Mouse (Mus musculus) intestine, postnatal 0 days (tissue): ENCODE measurements around the gene Ccdc146. TPM values are rescaled to one million over a fixed set of nuclear protein-coding genes. Genes with fewer than 3 reads are reported as not detected.
"Not testable (repeated sequence)": the region's sequence is repeated elsewhere in the genome, so short reads cannot be mapped to it uniquely, and the experiment has no call there.

Experiments used
- ATAC-seq: fragments of 200-750 bp; cut with Nextera tagmentation; 2 replicates; pipeline ENCODE4 v1.8.0; 2017; ENCODE audit warnings: mild to moderate bottlenecking, moderate TSS enrichment, moderate library complexity
- H3K27ac ChIP-seq: fragments of 300-500 bp; sonication (generic); 2 replicates; pipeline ENCODE4 v1.5.1; 2014; ENCODE audit warnings: mild to moderate bottlenecking, low read depth, low read length, moderate library complexity
- H3K27me3 ChIP-seq: fragments of 300-500 bp; sonication (generic); replicated peaks from 2 replicates; pipeline ENCODE4 v1.6.1; 2014; ENCODE audit warnings: low read length, mixed read lengths; ENCODE audit not compliant: control insufficient read depth, insufficient read depth
- H3K36me3 ChIP-seq: fragments of 300-500 bp; sonication (generic); 2 replicates; pipeline ENCODE4 v1.6.1; 2014; ENCODE audit warnings: mild to moderate bottlenecking, moderate library complexity; ENCODE audit not compliant: control insufficient read depth, insufficient read depth
- H3K4me1 ChIP-seq: fragments of 300-500 bp; sonication (generic); replicated peaks from 2 replicates; pipeline ENCODE4 v1.6.1; 2014; ENCODE audit warnings: antibody characterized with exemption, low read length, mixed read lengths; ENCODE audit not compliant: control insufficient read depth, insufficient read depth
- H3K4me2 ChIP-seq: fragments of 300-500 bp; sonication (generic); replicated peaks from 2 replicates; pipeline ENCODE4 v1.6.1; 2014; ENCODE audit warnings: low read depth, mild to moderate bottlenecking, moderate library complexity
- H3K4me3 ChIP-seq: fragments of 300-500 bp; sonication (generic); 2 replicates; pipeline ENCODE4 v1.5.1; 2014; ENCODE audit warnings: low read depth, low read length
- H3K9ac ChIP-seq: fragments of 300-500 bp; sonication (generic); 2 replicates; pipeline ENCODE4 v1.6.1; 2014; ENCODE audit warnings: mild to moderate bottlenecking, low read depth, low read length
- H3K9me3 ChIP-seq: fragments of 300-500 bp; sonication (generic); 2 replicates; pipeline ENCODE4 v1.6.1; 2016; ENCODE audit warnings: mixed run types; ENCODE audit not compliant: control insufficient read depth
- CTCF ChIP-seq: sonication (generic); IDR thresholded peaks from 2 replicates; pipeline ENCODE4 v1.5.1; 2016; ENCODE audit warnings: low read depth, mild to moderate bottlenecking, control low read depth, antibody characterized with exemption, moderate library complexity
- WGBS: fragments of 180-500 bp; shearing (Covaris S2); extraction: QIAGEN DNeasy Blood & Tissue Kit; methylation state at CpG from one replicate; pipeline ENCODE4 v1.1.7; 2014; 5-methylcytosine and 5-hydroxymethylcytosine counted together
- polyA plus RNA-seq: library from polyadenylated mRNA; unstranded; fragments of >200 nt; fragmentation: Nextera tagmentation; extraction: Ambion mirVana; gene quantifications from 2 replicates; pipeline ENCODE4 v1.2.1, GENCODE M21; 2015

The Ccdc146 gene
- polyA plus RNA-seq, 1 experiment from 2014 or later, result 0.44 TPM

DNA sequence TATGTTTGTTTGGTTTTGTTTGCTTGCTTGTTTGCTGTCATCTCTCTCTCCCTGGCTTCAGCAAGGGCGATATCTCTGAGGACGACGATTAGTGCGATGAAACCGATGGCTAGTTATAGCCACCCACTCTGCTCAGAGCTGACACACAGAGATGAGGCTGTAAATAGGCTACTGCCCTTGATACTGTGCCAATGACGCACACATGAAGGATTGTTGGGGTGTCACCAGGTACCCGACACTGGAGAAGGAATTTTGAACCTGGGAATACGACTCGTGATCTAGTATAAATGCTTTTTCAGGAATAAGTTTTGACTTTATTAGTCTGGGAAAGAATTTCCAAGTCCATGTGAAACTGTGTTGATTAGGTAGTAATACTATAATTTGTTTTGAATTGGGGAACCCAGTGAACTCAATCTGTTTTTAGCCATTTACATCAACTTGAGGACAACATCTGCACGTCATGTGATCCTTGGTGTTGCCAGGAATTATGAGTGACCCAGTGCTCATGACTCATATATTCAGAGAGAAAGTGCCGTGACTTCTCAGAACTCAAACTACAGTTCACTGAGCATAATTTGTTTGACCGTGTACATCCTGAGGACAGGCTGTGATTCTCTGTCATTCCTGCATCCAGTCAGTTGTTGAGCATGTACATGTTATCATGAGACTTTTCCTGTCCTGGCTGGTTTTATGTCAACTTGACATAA, 141.0 kb downstream of the Ccdc146 start:
- H3K9me3 ChIP-seq, result no peaks in the 10 kb centered on the region
- no peaks in the 10 kb centered on the region for H3K27me3 ChIP-seq
- ATAC-seq, result no peak
- WGBS, result 82% methylated on average over 12 of the region's 12 CpGs
- no peak overlapping the region for H3K9ac ChIP-seq
- TF ChIP-seq CTCF, result no peak
- no peak overlapping the region for H3K4me3 ChIP-seq
- H3K27ac ChIP-seq, result no peak overlapping the region
- no peak overlapping the region for H3K4me2 ChIP-seq
- no peaks in the 10 kb centered on the region; the same call in 1 of the 2 replicates for H3K4me1 ChIP-seq
- no peaks in the 10 kb centered on the region for H3K36me3 ChIP-seq

DNA sequence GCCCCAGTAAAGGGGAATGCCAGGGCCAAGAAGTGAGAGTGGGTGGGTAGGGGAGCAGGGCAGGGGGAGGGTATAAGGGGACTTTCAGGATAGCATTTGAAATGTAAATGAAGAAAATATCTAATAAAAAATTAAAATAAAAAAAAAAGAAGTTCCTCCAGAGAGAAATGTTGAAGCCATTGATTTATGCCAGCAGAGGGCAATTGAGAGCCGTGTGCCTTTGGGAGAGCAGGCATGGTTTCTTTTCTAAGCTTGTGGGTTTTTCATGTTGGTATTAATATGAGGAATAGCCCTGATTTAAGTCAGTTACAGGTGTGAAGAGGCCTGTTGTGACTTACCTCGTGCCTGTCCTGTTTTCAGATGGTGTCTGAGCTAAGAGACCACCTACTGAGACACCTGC, 146.8 kb downstream of the Ccdc146 start:
- not testable (repeated sequence) for H3K36me3 ChIP-seq, H3K4me2 ChIP-seq, H3K9me3 ChIP-seq, H3K27ac ChIP-seq, ATAC-seq, H3K4me3 ChIP-seq, H3K27me3 ChIP-seq, H3K4me1 ChIP-seq, H3K9ac ChIP-seq
- peak; percentile 55 for TF ChIP-seq CTCF
- 52% methylated on average over 2 of the region's 2 CpGs for WGBS

DNA sequence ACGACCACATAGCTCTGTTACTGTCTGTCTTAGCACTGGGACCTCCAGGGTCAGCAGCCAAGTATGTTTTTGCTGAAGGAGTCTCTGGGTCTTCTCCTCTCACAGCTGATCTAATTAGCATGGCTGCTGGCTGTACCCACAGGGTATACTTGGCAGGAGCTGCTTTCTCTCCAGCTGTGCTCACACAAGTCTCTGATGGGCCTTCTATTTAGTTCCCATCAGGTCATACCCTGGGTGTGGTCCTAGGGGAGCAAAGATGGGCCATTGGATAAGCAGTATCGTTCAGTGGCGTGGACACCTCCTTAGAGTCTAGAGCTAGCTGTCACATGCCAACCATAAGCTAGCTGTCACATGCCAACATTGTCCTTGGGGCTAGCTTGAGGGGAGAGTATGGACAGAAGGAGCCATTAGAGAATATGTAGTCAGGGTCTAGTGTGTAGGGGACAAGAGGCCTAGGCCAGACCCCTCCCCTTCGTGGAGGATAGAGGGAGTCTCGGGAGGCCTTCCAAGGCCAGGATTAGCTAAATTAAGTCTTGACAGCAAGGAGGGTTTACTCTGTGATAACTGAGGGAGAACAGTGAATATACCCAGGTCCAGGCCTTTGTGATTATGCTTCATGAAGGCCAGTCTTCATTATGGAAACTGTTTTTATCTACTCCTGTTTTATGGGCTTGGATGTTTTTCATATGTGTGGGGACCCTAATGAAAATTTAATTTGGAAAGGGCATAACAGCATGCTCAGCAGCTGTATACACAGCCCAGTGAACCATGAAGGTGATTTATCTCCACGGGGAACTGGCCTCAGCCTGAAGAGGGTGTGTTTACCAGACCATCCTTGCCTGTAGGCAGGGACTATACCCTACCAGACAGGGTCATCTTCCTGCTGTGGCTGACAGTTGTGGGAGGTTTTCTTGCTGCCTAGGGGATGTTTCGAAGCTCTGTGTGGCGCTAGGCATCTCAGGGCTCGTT, 152.8 kb downstream of the Ccdc146 start:
- no peak for TF ChIP-seq CTCF
- no peaks in the 10 kb centered on the region for H3K4me1 ChIP-seq
- H3K9me3 ChIP-seq, result no peaks in the 10 kb centered on the region
- H3K4me3 ChIP-seq, result no peak overlapping the region
- H3K4me2 ChIP-seq, result no peak overlapping the region
- no peaks in the 10 kb centered on the region for H3K36me3 ChIP-seq
- H3K9ac ChIP-seq, result no peak overlapping the region
- WGBS, result 58% methylated on average over 9 of the region's 9 CpGs
- ATAC-seq, result no peak
- no peak overlapping the region for H3K27ac ChIP-seq
- H3K27me3 ChIP-seq, result no peaks in the 10 kb centered on the region

DNA sequence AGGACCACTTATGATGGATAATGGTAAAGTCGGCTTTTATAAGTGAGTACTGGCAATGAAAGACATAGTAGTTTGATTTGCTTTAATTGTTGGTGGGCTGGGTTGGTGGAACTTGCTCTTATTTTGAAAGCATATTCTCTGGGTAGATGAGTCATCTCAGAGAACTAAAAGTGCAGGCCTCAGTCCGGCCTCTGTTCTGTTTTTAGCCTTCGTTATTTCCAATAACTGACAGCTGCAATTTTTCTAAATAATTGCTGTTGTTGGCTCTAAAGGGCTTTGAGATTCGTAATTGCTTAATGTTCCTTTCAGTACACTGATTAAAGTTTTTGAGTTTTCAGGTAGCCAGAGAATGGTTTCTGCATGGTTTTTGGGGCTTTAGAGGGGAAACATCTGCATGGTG, 153.7 kb downstream of the Ccdc146 start:
- Histone ChIP-seq H3K27ac (no peak overlapping the region), H3K27me3 (no peaks in the 10 kb centered on the region), H3K4me3 (no peak overlapping the region), H3K4me1 (no peaks in the 10 kb centered on the region), H3K36me3 (no peaks in the 10 kb centered on the region), H3K9me3 (no peaks in the 10 kb centered on the region), H3K4me2 (no peak overlapping the region), H3K9ac (no peak overlapping the region)
- TF ChIP-seq CTCF, result no peak
- ATAC-seq, result no peak
- 64% methylated on average over 4 of the region's 4 CpGs for WGBS

DNA sequence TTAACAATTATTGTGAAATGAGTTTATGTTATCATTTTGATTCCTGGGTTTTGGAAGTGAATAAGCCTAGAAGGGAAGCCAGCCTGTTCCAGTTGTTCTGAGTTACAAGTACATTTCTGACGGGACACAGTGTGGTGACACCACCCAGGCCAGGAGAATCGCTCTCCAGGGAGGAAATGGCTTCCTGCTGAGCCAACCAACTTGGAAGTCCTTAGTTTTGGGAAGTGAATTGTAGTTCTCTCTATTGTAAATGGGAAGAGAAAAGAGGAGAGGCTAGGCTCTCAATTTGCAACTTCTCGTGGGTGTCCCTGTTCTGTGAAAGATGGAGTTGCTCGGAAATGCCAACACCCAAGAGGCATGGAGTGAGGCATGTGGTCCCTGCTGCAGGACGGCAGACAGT, 155.0 kb downstream of the Ccdc146 start:
- Histone ChIP-seq H3K4me3 (no peak overlapping the region), H3K9ac (no peak overlapping the region), H3K4me1 (no peaks in the 10 kb centered on the region), H3K27me3 (no peaks in the 10 kb centered on the region), H3K9me3 (no peaks in the 10 kb centered on the region), H3K36me3 (no peaks in the 10 kb centered on the region), H3K4me2 (no peak overlapping the region), H3K27ac (no peak overlapping the region)
- WGBS, result 72% methylated on average over 5 of the region's 5 CpGs
- TF ChIP-seq CTCF, result no peak
- ATAC-seq, result no peak

DNA sequence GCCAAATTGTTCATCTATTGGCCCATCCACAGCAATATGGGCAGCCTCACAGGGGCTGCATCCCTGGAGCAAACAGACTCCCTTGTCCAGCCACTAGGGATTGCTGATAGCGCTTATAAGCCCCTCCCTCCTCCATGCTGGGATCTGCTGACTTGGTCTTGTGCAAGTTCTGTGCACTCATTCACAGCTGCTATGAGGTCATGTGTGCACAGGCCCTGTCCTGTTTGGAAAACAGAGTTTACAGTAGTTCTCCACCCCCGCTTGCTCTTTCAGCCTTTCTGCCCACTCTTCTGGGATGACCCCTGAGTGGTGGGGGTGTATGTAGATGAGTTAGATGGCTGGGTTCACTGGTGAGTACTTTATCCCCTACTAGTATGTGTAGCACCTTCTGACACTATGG, 157.4 kb downstream of the Ccdc146 start:
- H3K9me3 ChIP-seq, result no peaks in the 10 kb centered on the region
- H3K9ac ChIP-seq, result no peak overlapping the region
- no peak overlapping the region for H3K4me3 ChIP-seq
- H3K4me1 ChIP-seq, result no peaks in the 10 kb centered on the region
- H3K27ac ChIP-seq, result no peak overlapping the region
- WGBS, result 57% methylated on average over 2 of the region's 2 CpGs
- 0 out of 2 replicates have a peak, but pooled peaks have one; percentile 4 for TF ChIP-seq CTCF
- H3K36me3 ChIP-seq, result no peaks in the 10 kb centered on the region
- H3K27me3 ChIP-seq, result no peaks in the 10 kb centered on the region
- H3K4me2 ChIP-seq, result no peak overlapping the region
- ATAC-seq, result no peak
